ENCODE assay signal across 7 mouse cellular contexts in genomic region chr9:109930752-109931151, GRCm38 (mm10). TPM values are rescaled to one million over a fixed set of nuclear protein-coding genes. Genes with fewer than 3 reads are reported as not detected.
DNase-seq lines count a peak whose midpoint lies in the region; ATAC-seq and TF ChIP-seq lines count a peak whose summit lies in the region.

No protein-coding gene starts in this region.

- H3K4me2 ChIP-seq in lung, embryonic 14.5 days = peak overlapping the region; percentile 52
- peak overlapping the region; percentile 73 for H3K4me2 ChIP-seq in embryonic facial prominence, embryonic 14.5 days (ENCODE audit: low read depth, low read length)
- H3K4me2 ChIP-seq in intestine, embryonic 14.5 days (ENCODE audit: low read length) = peak overlapping the region; percentile 37
- H3K4me2 ChIP-seq in neural tube, embryonic 14.5 days (ENCODE audit: low read depth, low read length) = peak overlapping the region; percentile 25; the same call in 1 of the 2 replicates

- TF ChIP-seq CTCF in lung, embryonic 14.5 days (IDR thresholded peaks at IDR 0.05; ENCODE audit: low read depth) = no peak

- 63% methylated on average over 6 of the region's 6 CpGs for WGBS in lung, embryonic 14.5 days
- 70% methylated on average over 6 of the region's 6 CpGs for WGBS in embryonic facial prominence, embryonic 14.5 days
- whole genome bisulfite sequencing in intestine, embryonic 14.5 days = 67% methylated on average over 6 of the region's 6 CpGs
- WGBS in neural tube, embryonic 14.5 days = 66% methylated on average over 6 of the region's 6 CpGs

- peak overlapping the region; percentile 84 for H3K4me3 ChIP-seq in lung, embryonic 14.5 days (ENCODE audit: low read depth, low read length)
- H3K4me3 ChIP-seq in embryonic facial prominence, embryonic 14.5 days (ENCODE audit: low read depth, low read length) = peak overlapping the region; percentile 82
- H3K4me3 ChIP-seq in intestine, embryonic 14.5 days (ENCODE audit: low read depth, low read length) = peak overlapping the region; percentile 68
- H3K4me3 ChIP-seq in neural tube, embryonic 14.5 days (ENCODE audit: low read depth, low read length) = peak overlapping the region; percentile 81

- no peaks in the 10 kb centered on the region for H3K9me3 ChIP-seq in lung, embryonic 14.5 days (ENCODE audit: low read depth, low read length)
- H3K9me3 ChIP-seq in embryonic facial prominence, embryonic 14.5 days (ENCODE audit: control insufficient read depth, low read length) = no peaks in the 10 kb centered on the region
- H3K9me3 ChIP-seq in intestine, embryonic 14.5 days (ENCODE audit: control insufficient read depth, low read length) = no peaks in the 10 kb centered on the region
- no peaks in the 10 kb centered on the region for H3K9me3 ChIP-seq in neural tube, embryonic 14.5 days (ENCODE audit: control insufficient read depth, low read length)

- no peaks in the 10 kb centered on the region for H3K27me3 ChIP-seq in lung, embryonic 14.5 days (ENCODE audit: insufficient read depth, low read length)
- no peaks in the 10 kb centered on the region for H3K27me3 ChIP-seq in embryonic facial prominence, embryonic 14.5 days (replicated peaks; ENCODE audit: control insufficient read depth, insufficient read depth, low read length)
- no peaks in the 10 kb centered on the region for H3K27me3 ChIP-seq in intestine, embryonic 14.5 days (replicated peaks; ENCODE audit: control insufficient read depth, insufficient read depth, low read length)
- peaks cover 3% of the 10 kb centered on the region; the same call in 1 of the 2 replicates for H3K27me3 ChIP-seq in neural tube, embryonic 14.5 days (ENCODE audit: control insufficient read depth, insufficient read depth, low read length)

- no peak for ATAC-seq in lung, embryonic 14.5 days (ENCODE audit: insufficient read depth)
- no peak for ATAC-seq in embryonic facial prominence, embryonic 14.5 days (ENCODE audit: low read depth)
- no peak for ATAC-seq in intestine, embryonic 14.5 days (replicated peaks; ENCODE audit: low FRiP score, low TSS enrichment, low read depth)
- no peak for ATAC-seq in neural tube, embryonic 14.5 days (ENCODE audit: low read depth)

- H3K36me3 ChIP-seq in lung, embryonic 14.5 days (ENCODE audit: insufficient read depth) = no peaks in the 10 kb centered on the region
- no peaks in the 10 kb centered on the region for H3K36me3 ChIP-seq in embryonic facial prominence, embryonic 14.5 days (ENCODE audit: control insufficient read depth, insufficient read depth, low read length)
- no peaks in the 10 kb centered on the region for H3K36me3 ChIP-seq in intestine, embryonic 14.5 days (ENCODE audit: control insufficient read depth, insufficient read depth, low read length)
- H3K36me3 ChIP-seq in neural tube, embryonic 14.5 days (ENCODE audit: control insufficient read depth, insufficient read depth, low read length) = no peaks in the 10 kb centered on the region

- H3K4me1 ChIP-seq in lung, embryonic 14.5 days (ENCODE audit: insufficient read depth) = no peaks in the 10 kb centered on the region
- H3K4me1 ChIP-seq in embryonic facial prominence, embryonic 14.5 days (ENCODE audit: control insufficient read depth, insufficient read depth, low read length) = peaks cover 7% of the 10 kb centered on the region; the same call in 1 of the 2 replicates
- peaks cover 7% of the 10 kb centered on the region for H3K4me1 ChIP-seq in intestine, embryonic 14.5 days (replicated peaks; ENCODE audit: control insufficient read depth, insufficient read depth, low read length)
- peaks cover 9% of the 10 kb centered on the region; the same call in 1 of the 2 replicates for H3K4me1 ChIP-seq in neural tube, embryonic 14.5 days (ENCODE audit: control insufficient read depth, insufficient read depth, low read length)

- H3K9ac ChIP-seq in lung, embryonic 14.5 days = peak overlapping the region; percentile 87
- H3K9ac ChIP-seq in embryonic facial prominence, embryonic 14.5 days (ENCODE audit: low read depth, low read length) = peak overlapping the region; percentile 84
- peak overlapping the region; percentile 51 for H3K9ac ChIP-seq in intestine, embryonic 14.5 days (ENCODE audit: low read length)
- H3K9ac ChIP-seq in neural tube, embryonic 14.5 days (replicated peaks; ENCODE audit: low read depth, low read length) = peak overlapping the region; percentile 1; the same call in 1 of the 2 replicates

- peak overlapping the region; percentile 98 for H3K27ac ChIP-seq in lung, embryonic 14.5 days (ENCODE audit: low read depth)
- H3K27ac ChIP-seq in embryonic facial prominence, embryonic 14.5 days (replicated peaks; ENCODE audit: low read depth, low read length) = peak overlapping the region; percentile 95
- H3K27ac ChIP-seq in intestine, embryonic 14.5 days (ENCODE audit: low read depth) = peak overlapping the region; percentile 96
- peak overlapping the region; percentile 90; the same call in 1 of the 2 replicates for H3K27ac ChIP-seq in neural tube, embryonic 14.5 days (ENCODE audit: low read depth, low read length)

- no peak for DNase-seq in lung, embryonic 14.5 days
- no peak for DNase-seq in lung, postnatal 4 days
- DNase-seq in embryonic facial prominence, embryonic 14.5 days (ENCODE audit: low spot score) = no peak
- DNase-seq in intestine, embryonic 14.5 days (ENCODE audit: low spot score) = no peak
- DNase-seq in natural killer cell, adult 2 months (ENCODE audit: low spot score in 2 of 2) = no peak
- DNase-seq in kidney, postnatal 4 days = no peak

RNA-seq across cellular contexts. Expression of gene Map4, which starts 0.5 kb away (rescaled TPM):
- 55.2 and 57.5 TPM in 2 replicates for polyA plus RNA-seq in lung, embryonic 14.5 days (2014; fragmentation: Nextera tagmentation; extraction: Ambion mirVana)
- polyA plus RNA-seq in embryonic facial prominence, embryonic 14.5 days (2014; fragmentation: Nextera tagmentation; extraction: Ambion mirVana) = 101 and 112 TPM in 2 replicates
- 60.8 and 67.1 TPM in 2 replicates for polyA plus RNA-seq in intestine, embryonic 14.5 days (2014; fragmentation: Nextera tagmentation; extraction: Ambion mirVana)
- 171 and 219 TPM in 2 replicates for polyA plus RNA-seq in neural tube, embryonic 14.5 days (2014; fragmentation: Nextera tagmentation; extraction: Ambion mirVana)

RNA-seq across cellular contexts. Expression of gene Cdc25a, which starts 55.4 kb away (rescaled TPM):
- polyA plus RNA-seq in lung, embryonic 14.5 days (2014; fragmentation: Nextera tagmentation; extraction: Ambion mirVana) = 34.0 and 40.4 TPM in 2 replicates
- 24.5 and 28.4 TPM in 2 replicates for polyA plus RNA-seq in embryonic facial prominence, embryonic 14.5 days (2014; fragmentation: Nextera tagmentation; extraction: Ambion mirVana)
- 33.0 and 35.5 TPM in 2 replicates for polyA plus RNA-seq in intestine, embryonic 14.5 days (2014; fragmentation: Nextera tagmentation; extraction: Ambion mirVana)
- 8.6 and 12.5 TPM in 2 replicates for polyA plus RNA-seq in neural tube, embryonic 14.5 days (2014; fragmentation: Nextera tagmentation; extraction: Ambion mirVana)

Comparison
In these comparisons a context has a peak if more than half of its experiments do, and no peak if none do; other contexts are left out.
1. H3K9ac ChIP-seq: peak in every context shown above with its lines; median percentile 87 in lung, embryonic 14.5 days; 84 in embryonic facial prominence, embryonic 14.5 days; 51 in intestine, embryonic 14.5 days; 1 in neural tube, embryonic 14.5 days.